Mouse (Mus musculus) embryonic facial prominence, embryonic 10.5 days (tissue): ENCODE measurements around the gene Tmem161a. TPM values are rescaled to one million over a fixed set of nuclear protein-coding genes. Genes with fewer than 3 reads are reported as not detected.
A peak's percentile ranks its signal among the peaks of the same experiment; 100 is the strongest.

Experiments
- DNase-seq: peaks from one replicate; pipeline ENCODE4 v3.0.0-alpha.2; 2017; ENCODE audit warnings: low spot score
- H3K27ac ChIP-seq: fragments of 300-500 bp; sonication (generic); replicated peaks from 2 replicates; pipeline ENCODE4 v1.5.1; 2016; ENCODE audit warnings: mild to moderate bottlenecking
- H3K27me3 ChIP-seq: fragments of 300-500 bp; sonication (generic); replicated peaks from 2 replicates; pipeline ENCODE4 v1.6.1; 2016; ENCODE audit warnings: low read depth, mild to moderate bottlenecking; ENCODE audit not compliant: poor library complexity, severe bottlenecking
- H3K36me3 ChIP-seq: fragments of 300-500 bp; sonication (generic); replicated peaks from 2 replicates; pipeline ENCODE4 v1.6.1; 2016; ENCODE audit warnings: mild to moderate bottlenecking, moderate library complexity
- H3K4me1 ChIP-seq: fragments of 300-500 bp; sonication (generic); 2 replicates; pipeline ENCODE4 v1.6.1; 2016
- H3K4me3 ChIP-seq: fragments of 300-500 bp; sonication (generic); 2 replicates; pipeline ENCODE4 v1.5.1; 2016; ENCODE audit warnings: mild to moderate bottlenecking, moderate library complexity
- H3K9me3 ChIP-seq: fragments of 300-500 bp; sonication (generic); 2 replicates; pipeline ENCODE4 v1.6.1; 2016; ENCODE audit warnings: mild to moderate bottlenecking
- whole genome bisulfite sequencing: fragments of 180-500 bp; shearing (Covaris S2); methylation state at CpG from one replicate; pipeline ENCODE4 v1.1.7; 2016; 5-methylcytosine and 5-hydroxymethylcytosine counted together
- polyA plus RNA-seq: library from polyadenylated mRNA; unstranded; fragments of >200 nt; fragmentation: Nextera tagmentation; extraction: Ambion mirVana; gene quantifications from 2 replicates; pipeline ENCODE4 v1.2.1, GENCODE M21; 2016

The Tmem161a gene
- polyA plus RNA-seq, 1 experiment from 2014 or later, result 66.1 TPM

DNA sequence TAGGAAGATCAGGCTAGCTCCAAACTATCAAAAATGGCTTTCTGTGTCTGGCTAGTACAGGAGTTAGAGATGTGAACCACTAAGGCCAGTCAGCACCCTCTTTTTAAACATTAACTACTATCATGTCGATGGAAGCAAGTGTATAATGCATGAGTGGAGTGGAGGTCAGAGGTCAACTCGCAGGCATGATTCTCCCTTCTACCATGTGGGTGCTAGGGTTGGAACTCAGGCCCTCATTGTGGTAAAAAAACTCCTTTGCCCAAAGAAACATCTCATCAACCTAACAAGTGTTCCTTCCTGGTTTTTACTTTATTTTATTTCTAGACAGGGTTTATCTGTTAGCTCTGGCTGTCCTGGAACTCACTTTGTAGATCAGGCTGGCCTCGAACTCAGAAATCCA, 1.4 kb upstream of the Tmem161a start:
- Histone ChIP-seq H3K9me3 (no peaks in the 10 kb centered on the region), H3K4me3 (no peak overlapping the region), H3K27me3 (peaks cover 23% of the 10 kb centered on the region), H3K36me3 (0 out of 2 replicates have a peak, but pooled peaks cover 14% of the 10 kb centered on the region), H3K4me1 (peaks cover 41% of the 10 kb centered on the region), H3K27ac (no peak overlapping the region)
- 79% methylated on average over 3 of the region's 3 CpGs for WGBS
- DNase-seq, result no peak

DNA sequence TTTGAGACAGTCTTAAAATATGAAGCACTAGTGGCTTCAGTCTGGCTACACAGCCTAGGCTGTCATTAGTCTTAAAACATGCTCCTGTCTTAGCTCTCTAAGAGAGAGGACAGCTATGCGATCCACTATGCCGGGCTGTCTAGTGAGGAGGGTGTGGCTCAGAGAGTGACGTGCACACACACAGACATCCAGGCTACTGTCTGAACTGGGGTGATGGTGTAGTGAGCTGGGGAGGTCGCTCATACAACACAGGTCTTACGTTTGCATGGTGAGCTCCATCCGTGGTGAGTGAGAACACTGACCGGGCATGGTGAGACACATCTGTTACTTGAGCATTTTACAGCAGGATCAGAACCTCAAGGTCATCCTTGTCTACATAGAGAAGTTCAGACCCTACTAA, 916 bp upstream of the Tmem161a start:
- no peak for DNase-seq
- Histone ChIP-seq H3K4me1 (peaks cover 36% of the 10 kb centered on the region), H3K27ac (peak overlapping the region; percentile 87), H3K9me3 (no peaks in the 10 kb centered on the region), H3K36me3 (0 out of 2 replicates have a peak, but pooled peaks cover 15% of the 10 kb centered on the region), H3K27me3 (peaks cover 18% of the 10 kb centered on the region), H3K4me3 (peak overlapping the region; percentile 69; the same call in 1 of the 2 replicates)
- 91% methylated on average over 7 of the region's 7 CpGs for WGBS

DNA sequence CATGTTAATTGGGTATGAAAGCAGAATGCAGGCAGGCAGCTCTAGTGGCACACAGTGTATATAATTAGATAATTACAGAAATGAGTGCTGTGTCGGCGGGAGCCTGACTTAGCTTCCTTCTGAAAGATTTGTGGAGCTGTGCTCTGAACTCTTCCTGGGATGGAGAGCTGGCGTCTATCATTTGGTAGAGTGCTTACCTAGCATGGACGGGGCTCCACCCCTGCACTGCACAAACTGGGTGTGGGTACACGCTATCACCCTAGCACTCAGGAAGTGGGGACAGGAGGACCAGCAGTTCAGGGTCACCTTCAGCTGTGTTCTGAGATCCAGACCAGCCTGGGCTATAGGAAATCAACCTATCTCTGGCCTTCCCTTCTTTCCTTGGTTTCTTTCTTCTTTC, 1.2 kb downstream of the Tmem161a start:
- DNase-seq, result no peak
- Histone ChIP-seq H3K27ac (no peak overlapping the region), H3K27me3 (peaks cover 3% of the 10 kb centered on the region; the same call in 1 of the 2 replicates), H3K9me3 (no peaks in the 10 kb centered on the region), H3K4me1 (peaks cover 27% of the 10 kb centered on the region), H3K36me3 (peaks cover 35% of the 10 kb centered on the region), H3K4me3 (peak overlapping the region; percentile 69; the same call in 1 of the 2 replicates)
- WGBS, result 74% methylated on average over 5 of the region's 5 CpGs

DNA sequence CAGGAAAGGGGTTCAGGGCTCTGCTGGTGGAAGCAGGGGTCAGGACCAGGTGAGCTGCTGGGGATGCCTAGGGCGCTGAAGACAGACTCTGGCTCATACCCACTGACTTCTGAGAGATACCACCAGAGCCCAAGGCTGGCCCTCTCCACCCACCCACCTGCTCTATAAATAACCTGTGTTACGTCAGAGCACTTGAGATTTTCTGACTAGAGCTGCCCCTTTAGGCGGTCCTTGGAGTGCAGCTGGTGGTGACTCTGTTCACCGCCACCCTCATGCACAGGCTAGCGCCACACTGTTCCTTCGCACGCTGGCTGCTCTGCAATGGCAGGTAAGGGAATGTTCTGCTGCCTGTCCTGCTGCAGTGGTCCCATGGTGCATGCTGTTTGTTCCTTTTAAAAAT, 1.9 kb downstream of the Tmem161a start:
- Histone ChIP-seq H3K27ac (no peak overlapping the region), H3K9me3 (no peaks in the 10 kb centered on the region), H3K4me1 (peaks cover 27% of the 10 kb centered on the region), H3K36me3 (peaks cover 42% of the 10 kb centered on the region), H3K4me3 (no peak overlapping the region; the same call in 1 of the 2 replicates), H3K27me3 (no peaks in the 10 kb centered on the region)
- WGBS, result 92% methylated on average over 7 of the region's 7 CpGs
- DNase-seq, result no peak

DNA sequence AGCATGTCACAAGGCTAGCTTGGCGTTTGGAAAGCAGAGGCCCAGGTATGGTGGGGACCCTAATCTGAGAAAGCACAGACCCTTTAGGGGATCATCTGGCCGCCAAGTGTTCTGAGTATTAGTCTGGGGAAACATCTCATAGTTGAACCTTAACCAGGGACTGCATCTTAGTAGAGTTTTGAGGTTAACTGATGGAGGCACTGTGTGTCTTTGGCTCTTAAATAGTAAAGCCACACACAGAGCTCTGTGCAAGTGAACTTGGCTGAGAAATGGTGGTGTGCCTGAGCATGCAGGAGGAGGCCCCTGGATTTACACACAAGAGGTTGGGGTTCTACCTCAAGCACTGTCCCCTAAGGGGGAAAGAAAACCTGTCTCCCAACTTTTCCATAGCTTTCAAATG, 6.1 kb downstream of the Tmem161a start:
- DNase-seq, result no peak
- Histone ChIP-seq H3K4me1 (peaks cover 16% of the 10 kb centered on the region), H3K4me3 (no peak overlapping the region), H3K27ac (no peak overlapping the region), H3K27me3 (no peaks in the 10 kb centered on the region), H3K36me3 (peaks cover 75% of the 10 kb centered on the region), H3K9me3 (no peaks in the 10 kb centered on the region)
- WGBS, result 91% methylated on average over 2 of the region's 2 CpGs

DNA sequence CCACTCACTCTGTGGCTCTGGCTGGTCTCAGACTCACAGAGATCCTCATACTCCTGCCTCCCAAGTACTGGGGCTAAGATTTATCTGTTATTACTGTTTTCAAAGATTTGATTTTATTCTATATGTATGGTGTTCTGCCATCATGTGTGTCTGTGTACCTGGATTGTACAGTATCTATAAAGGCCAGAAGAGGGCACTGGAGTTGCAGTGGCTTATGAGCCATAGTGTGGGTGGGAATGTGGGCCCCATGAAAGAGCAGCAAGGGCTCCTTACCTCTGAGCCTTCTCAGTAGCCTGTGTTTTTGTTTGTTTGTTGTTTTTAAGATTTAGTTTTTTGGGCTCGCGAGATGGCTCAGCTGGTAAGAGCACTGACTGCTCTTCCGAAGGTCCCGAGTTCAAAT, 6.9 kb downstream of the Tmem161a start:
- no peaks in the 10 kb centered on the region for H3K27me3 ChIP-seq
- H3K27ac ChIP-seq, result no peak overlapping the region
- 93% methylated on average over 4 of the region's 4 CpGs for WGBS
- DNase-seq, result no peak
- H3K4me3 ChIP-seq, result no peak overlapping the region
- H3K9me3 ChIP-seq, result no peaks in the 10 kb centered on the region
- H3K4me1 ChIP-seq, result 0 out of 2 replicates have a peak, but pooled peaks cover 11% of the 10 kb centered on the region
- H3K36me3 ChIP-seq, result peaks cover 78% of the 10 kb centered on the region

DNA sequence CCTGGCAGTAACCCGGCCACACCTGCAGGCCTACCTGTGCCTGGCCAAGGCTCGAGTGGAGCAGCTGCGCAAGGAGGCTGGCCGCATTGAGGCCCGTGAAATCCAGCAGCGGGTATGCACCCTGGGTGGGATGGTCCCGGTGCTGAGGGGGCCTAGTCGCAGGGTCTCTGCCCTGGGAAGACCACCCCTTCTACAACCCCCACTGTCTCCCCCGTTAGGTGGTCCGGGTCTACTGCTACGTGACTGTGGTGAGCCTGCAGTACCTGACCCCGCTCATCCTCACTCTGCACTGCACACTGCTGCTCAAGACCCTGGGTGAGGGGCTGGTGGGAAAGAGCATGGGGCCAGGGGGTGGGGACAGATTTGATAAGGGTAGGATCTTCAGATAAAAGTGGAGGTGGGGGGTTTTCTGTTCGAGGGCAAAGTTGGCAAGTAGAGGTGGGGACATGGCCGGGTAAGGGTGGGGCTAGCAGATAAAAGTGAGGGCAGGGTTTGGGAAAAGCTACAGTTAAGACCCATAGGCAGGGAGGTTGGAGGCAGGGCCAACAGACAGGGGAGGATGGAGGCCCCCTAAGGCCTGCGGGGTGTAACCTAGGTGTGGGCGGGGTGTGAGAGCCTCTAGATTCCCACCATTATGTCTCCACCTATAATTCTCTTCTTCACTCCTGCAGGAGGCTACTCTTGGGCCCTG, 9.2 kb downstream of the Tmem161a start:
- Histone ChIP-seq H3K36me3 (peaks cover 64% of the 10 kb centered on the region), H3K27ac (no peak overlapping the region), H3K27me3 (no peaks in the 10 kb centered on the region), H3K4me1 (0 out of 2 replicates have a peak, but pooled peaks cover 5% of the 10 kb centered on the region), H3K9me3 (no peaks in the 10 kb centered on the region), H3K4me3 (no peak overlapping the region)
- DNase-seq, result no peak
- 87% methylated on average over 16 of the region's 16 CpGs for WGBS

DNA sequence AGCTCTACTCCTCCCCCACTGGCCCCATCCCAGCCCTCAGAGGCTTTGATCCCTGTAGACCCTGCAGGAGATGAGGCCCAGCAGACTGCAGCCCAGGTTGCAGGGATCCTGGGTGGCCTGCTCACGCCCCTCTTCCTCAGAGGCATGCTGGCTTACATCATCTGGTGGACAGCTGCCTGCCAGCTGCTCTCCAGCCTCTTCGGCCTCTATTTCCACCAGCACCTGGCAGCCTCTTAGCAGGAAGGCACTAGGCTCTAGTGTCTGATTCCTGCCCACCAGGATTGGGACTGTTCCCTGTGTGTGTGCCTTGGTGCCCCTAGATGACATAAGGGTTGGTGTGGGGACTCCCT, 9.7 kb downstream of the Tmem161a start:
- no peak for DNase-seq
- H3K4me1 ChIP-seq, result 0 out of 2 replicates have a peak, but pooled peaks cover 5% of the 10 kb centered on the region
- H3K36me3 ChIP-seq, result peaks cover 59% of the 10 kb centered on the region
- H3K27ac ChIP-seq, result no peak overlapping the region
- H3K4me3 ChIP-seq, result no peak overlapping the region
- no peaks in the 10 kb centered on the region for H3K27me3 ChIP-seq
- WGBS, result 77% methylated on average over 2 of the region's 2 CpGs
- H3K9me3 ChIP-seq, result no peaks in the 10 kb centered on the region

DNA sequence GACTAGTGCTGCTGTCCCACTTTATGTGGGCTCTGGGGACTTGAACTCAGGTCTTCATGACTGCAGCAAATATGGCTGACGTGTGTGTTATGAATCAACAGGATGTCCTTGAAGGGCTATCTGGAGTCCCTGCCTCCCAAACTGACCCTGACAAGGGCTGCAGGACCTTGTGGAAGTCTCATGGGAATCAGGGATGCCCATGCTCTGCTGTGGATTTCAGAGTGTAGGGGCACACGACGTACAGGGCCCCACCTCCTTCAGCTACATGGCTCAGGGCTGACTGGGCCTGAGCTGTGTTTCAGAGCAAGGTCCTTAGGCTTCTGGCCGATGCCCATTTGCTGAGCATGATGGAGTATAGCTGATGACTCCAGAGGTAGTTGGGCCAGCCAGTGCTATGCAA, 11.0 kb downstream of the Tmem161a start:
- 88% methylated on average over 4 of the region's 4 CpGs for WGBS
- H3K4me3 ChIP-seq, result no peak overlapping the region
- no peak for DNase-seq
- 0 out of 2 replicates have a peak, but pooled peaks cover 5% of the 10 kb centered on the region for H3K4me1 ChIP-seq
- no peaks in the 10 kb centered on the region for H3K27me3 ChIP-seq
- peaks cover 47% of the 10 kb centered on the region for H3K36me3 ChIP-seq
- H3K9me3 ChIP-seq, result no peaks in the 10 kb centered on the region
- H3K27ac ChIP-seq, result no peak overlapping the region

DNA sequence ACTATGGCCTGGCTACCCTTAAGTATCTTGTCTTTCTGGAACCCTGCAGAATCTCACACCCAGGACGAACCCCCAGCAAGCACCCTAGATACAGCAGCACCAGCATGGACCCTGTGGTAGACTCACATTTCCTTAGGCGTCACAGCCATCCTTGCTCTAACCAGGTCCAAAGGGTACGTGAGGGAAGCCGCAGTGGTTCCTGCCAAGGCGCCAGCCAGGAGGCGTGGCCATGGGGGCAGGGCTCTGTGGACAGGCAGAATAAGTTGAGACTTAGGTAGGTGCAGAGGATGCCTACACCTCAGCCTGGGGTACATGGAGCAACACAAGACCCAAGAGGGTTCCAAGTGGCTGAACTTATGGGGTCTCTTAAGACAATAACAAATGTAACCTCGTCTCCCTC, 16.6 kb downstream of the Tmem161a start:
- WGBS, result 70% methylated on average over 7 of the region's 7 CpGs
- H3K9me3 ChIP-seq, result no peaks in the 10 kb centered on the region
- no peak overlapping the region for H3K27ac ChIP-seq

DNA sequence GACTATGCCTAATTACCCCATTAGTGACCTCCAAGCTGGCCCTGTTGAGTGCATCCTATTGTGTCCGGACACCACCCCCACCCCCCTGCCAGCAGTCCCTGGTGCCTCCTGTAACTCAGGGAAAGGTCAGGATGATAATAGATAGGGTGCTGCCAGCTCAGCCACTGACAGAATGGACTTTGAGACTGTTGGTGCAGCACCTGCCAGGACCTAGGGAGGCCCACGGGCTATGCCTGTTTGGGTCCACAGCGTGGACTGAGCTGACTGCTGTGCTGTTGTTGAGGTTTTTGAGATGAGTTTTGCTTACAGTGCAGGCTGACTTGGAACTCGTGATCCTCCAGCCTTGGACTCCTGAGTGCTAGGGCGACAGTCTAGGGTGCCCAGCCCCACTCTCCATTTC, 21.1 kb downstream of the Tmem161a start:
- H3K27me3 ChIP-seq, result no peaks in the 10 kb centered on the region

More for the DNA sequence above, 16.6 kb downstream of the Tmem161a start:
- Histone ChIP-seq H3K27me3 (no peaks in the 10 kb centered on the region), H3K4me3 (no peak overlapping the region), H3K4me1 (peaks cover 37% of the 10 kb centered on the region), H3K36me3 (peaks cover 1% of the 10 kb centered on the region; the same call in 1 of the 2 replicates)
- no peak for DNase-seq

DNA sequence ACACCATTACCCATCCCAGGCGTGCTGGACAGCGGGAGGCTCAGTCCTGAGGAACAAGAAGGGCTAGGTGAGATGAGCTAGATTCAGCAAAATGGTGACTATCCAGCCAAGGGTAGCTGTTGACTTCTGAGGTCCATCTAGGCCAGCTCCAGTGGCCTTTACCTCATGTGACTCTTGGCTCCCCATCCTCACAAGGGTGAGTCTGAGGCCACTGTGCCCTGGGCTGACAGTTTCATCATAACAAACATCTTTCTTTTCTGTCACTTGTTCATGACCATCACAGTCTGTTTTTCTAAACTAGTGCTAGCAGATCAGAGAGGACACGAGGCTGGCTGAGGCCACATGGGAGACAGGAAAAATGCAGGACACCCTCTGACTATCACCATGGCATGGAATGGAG, 22.0 kb downstream of the Tmem161a start:
- H3K4me3 ChIP-seq, result no peak overlapping the region
- WGBS, result 82% methylated on average over 3 of the region's 3 CpGs
- DNase-seq, result no peak
- H3K9me3 ChIP-seq, result no peaks in the 10 kb centered on the region
- no peaks in the 10 kb centered on the region for H3K36me3 ChIP-seq
- no peak overlapping the region for H3K27ac ChIP-seq
- H3K27me3 ChIP-seq, result no peaks in the 10 kb centered on the region
- H3K4me1 ChIP-seq, result peaks cover 41% of the 10 kb centered on the region

More for the DNA sequence above, 21.1 kb downstream of the Tmem161a start:
- Histone ChIP-seq H3K36me3 (no peaks in the 10 kb centered on the region), H3K27ac (no peak overlapping the region), H3K4me3 (no peak overlapping the region), H3K4me1 (peaks cover 41% of the 10 kb centered on the region), H3K9me3 (no peaks in the 10 kb centered on the region)
- no peak for DNase-seq
- 70% methylated on average over 5 of the region's 5 CpGs for WGBS

DNA sequence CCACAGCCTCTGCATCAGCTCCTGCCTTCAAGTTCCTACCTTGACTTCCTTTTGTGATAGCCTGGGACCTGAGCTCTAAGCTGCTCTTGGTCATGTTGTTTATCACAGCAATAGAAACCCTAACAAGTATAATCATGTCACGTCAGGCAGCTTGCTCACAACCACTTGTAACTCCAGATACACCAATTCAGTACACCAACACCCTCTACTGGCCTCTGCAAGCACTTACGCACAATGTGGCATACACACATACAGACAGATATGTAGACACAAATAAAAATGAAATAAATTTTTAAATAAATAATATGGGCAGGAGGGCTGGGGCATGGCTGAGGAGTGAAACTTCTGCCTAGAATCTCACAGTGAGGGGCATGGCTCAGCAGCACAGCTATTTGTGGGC, 23.6 kb downstream of the Tmem161a start:
- DNase-seq, result no peak
- H3K27ac ChIP-seq, result no peak overlapping the region
- no peaks in the 10 kb centered on the region for H3K27me3 ChIP-seq
- peaks cover 27% of the 10 kb centered on the region for H3K4me1 ChIP-seq
- no peaks in the 10 kb centered on the region for H3K9me3 ChIP-seq
- H3K36me3 ChIP-seq, result no peaks in the 10 kb centered on the region
- no peak overlapping the region for H3K4me3 ChIP-seq
- 73% methylated on average over 2 of the region's 2 CpGs for WGBS
